Mouse (Mus musculus): ENCODE data around the gene Tprkb. TPM values are rescaled to one million over a fixed set of nuclear protein-coding genes. Genes with fewer than 3 reads are reported as not detected.
"Not testable (repeated sequence)": the region's sequence is repeated elsewhere in the genome, so short reads cannot be mapped to it uniquely, and the experiment has no call there.

The Tprkb gene
- polyA plus RNA-seq, 1 experiment from 2014 or later: 47.6 TPM

- no peaks in the 10 kb centered on the region for H3K9me3 ChIP-seq (replicated peaks)
- 91% methylated on average over 4 of the region's 4 CpGs for WGBS
- peaks cover 15% of the 10 kb centered on the region for H3K4me1 ChIP-seq
- no peak overlapping the region for H3K4me3 ChIP-seq
- no peak for ATAC-seq
- H3K9ac ChIP-seq: no peak overlapping the region
- peaks cover 24% of the 10 kb centered on the region for H3K36me3 ChIP-seq (ENCODE audit: poor library complexity, severe bottlenecking)
- H3K27me3 ChIP-seq: no peaks in the 10 kb centered on the region
- no peak overlapping the region for H3K4me2 ChIP-seq
- no peak overlapping the region for H3K27ac ChIP-seq
Observed at GRCm38 (mm10) chr6:85919401-85919800, 7.7 kb downstream of the Tprkb start.

GRCm38 (mm10) chr6:85923643-85924042 lies 12.0 kb downstream of the Tprkb start:
- no peak overlapping the region for H3K4me2 ChIP-seq
- no peak overlapping the region for H3K27ac ChIP-seq
- ATAC-seq: no peak
- no peak overlapping the region for H3K4me3 ChIP-seq
- no peak overlapping the region for H3K9ac ChIP-seq
- 92% methylated on average over 1 of the region's 1 CpGs for WGBS
- peaks cover 63% of the 10 kb centered on the region for H3K36me3 ChIP-seq (ENCODE audit: poor library complexity, severe bottlenecking)
- no peaks in the 10 kb centered on the region for H3K4me1 ChIP-seq
- H3K9me3 ChIP-seq (replicated peaks): no peaks in the 10 kb centered on the region
- H3K27me3 ChIP-seq: no peaks in the 10 kb centered on the region

- H3K36me3 ChIP-seq (ENCODE audit: poor library complexity, severe bottlenecking): peaks cover 79% of the 10 kb centered on the region
- no peak for ATAC-seq
Observed at GRCm38 (mm10) chr6:85926709-85927108, 15.0 kb downstream of the Tprkb start.

GRCm38 (mm10) chr6:85927476-85928464 lies 16.1 kb downstream of the Tprkb start:
- Histone ChIP-seq H3K4me3 (no peak overlapping the region), H3K27ac (no peak overlapping the region), H3K4me1 (no peaks in the 10 kb centered on the region), H3K9me3 (replicated peaks) (no peaks in the 10 kb centered on the region), H3K36me3 (ENCODE audit: poor library complexity, severe bottlenecking) (peaks cover 75% of the 10 kb centered on the region), H3K9ac (no peak overlapping the region), H3K27me3 (no peaks in the 10 kb centered on the region), H3K4me2 (no peak overlapping the region)
- no peak for ATAC-seq
- WGBS: 91% methylated on average over 9 of the region's 9 CpGs

More at GRCm38 (mm10) chr6:85926709-85927108, 15.0 kb downstream of the Tprkb start:
- no peaks in the 10 kb centered on the region for H3K4me1 ChIP-seq
- no peak overlapping the region for H3K4me2 ChIP-seq
- 91% methylated on average over 1 of the region's 1 CpGs for WGBS
- no peak overlapping the region for H3K27ac ChIP-seq
- no peak overlapping the region for H3K4me3 ChIP-seq
- no peak overlapping the region for H3K9ac ChIP-seq
- H3K27me3 ChIP-seq: no peaks in the 10 kb centered on the region
- no peaks in the 10 kb centered on the region for H3K9me3 ChIP-seq (replicated peaks)

- 92% methylated on average over 1 of the region's 1 CpGs for WGBS
- Histone ChIP-seq H3K36me3 (ENCODE audit: poor library complexity, severe bottlenecking) (peaks cover 70% of the 10 kb centered on the region), H3K27ac (no peak overlapping the region)
Observed at GRCm38 (mm10) chr6:85929312-85929711, 17.6 kb downstream of the Tprkb start.

GRCm38 (mm10) chr6:85934047-85934446 lies 22.4 kb downstream of the Tprkb start:
- Histone ChIP-seq H3K4me3 (no peak overlapping the region), H3K27me3 (no peaks in the 10 kb centered on the region), H3K4me2 (no peak overlapping the region), H3K4me1 (peaks cover 3% of the 10 kb centered on the region; the same call in 1 of the 2 replicates), H3K9ac (no peak overlapping the region), H3K36me3 (ENCODE audit: poor library complexity, severe bottlenecking) (peaks cover 27% of the 10 kb centered on the region), H3K27ac (no peak overlapping the region), H3K9me3 (replicated peaks) (no peaks in the 10 kb centered on the region)
- no peak for ATAC-seq
- 90% methylated on average over 8 of the region's 8 CpGs for WGBS

More at GRCm38 (mm10) chr6:85929312-85929711, 17.6 kb downstream of the Tprkb start:
- Histone ChIP-seq H3K9me3 (replicated peaks) (no peaks in the 10 kb centered on the region), H3K4me1 (no peaks in the 10 kb centered on the region), H3K4me3 (no peak overlapping the region), H3K9ac (no peak overlapping the region), H3K4me2 (no peak overlapping the region), H3K27me3 (no peaks in the 10 kb centered on the region)
- ATAC-seq: no peak

GRCm38 (mm10) chr6:85935646-85936045 lies 24.0 kb downstream of the Tprkb start:
- Histone ChIP-seq H3K4me3 (no peak overlapping the region), H3K36me3 (ENCODE audit: poor library complexity, severe bottlenecking) (peaks cover 11% of the 10 kb centered on the region), H3K9me3 (replicated peaks) (no peaks in the 10 kb centered on the region), H3K27me3 (no peaks in the 10 kb centered on the region), H3K27ac (no peak overlapping the region), H3K4me1 (peaks cover 3% of the 10 kb centered on the region; the same call in 1 of the 2 replicates), H3K4me2 (no peak overlapping the region), H3K9ac (no peak overlapping the region)
- ATAC-seq: no peak
- 69% methylated on average over 3 of the region's 3 CpGs for WGBS

- WGBS: 2% methylated on average over 49 of the region's 50 CpGs
Observed at GRCm38 (mm10) chr6:85936508-85937465, 25.1 kb downstream of the Tprkb start.

GRCm38 (mm10) chr6:85938701-85939100 lies 27.0 kb downstream of the Tprkb start:
- Histone ChIP-seq H3K36me3 (ENCODE audit: poor library complexity, severe bottlenecking) (peaks cover 23% of the 10 kb centered on the region), H3K27ac (no peak overlapping the region), H3K9me3 (replicated peaks) (no peaks in the 10 kb centered on the region), H3K9ac (no peak overlapping the region), H3K4me2 (no peak overlapping the region), H3K4me1 (peaks cover 3% of the 10 kb centered on the region; the same call in 1 of the 2 replicates), H3K4me3 (no peak overlapping the region), H3K27me3 (no peaks in the 10 kb centered on the region)
- no peak for ATAC-seq
- 87% methylated on average over 10 of the region's 10 CpGs for WGBS

More at GRCm38 (mm10) chr6:85936508-85937465, 25.1 kb downstream of the Tprkb start:
- ATAC-seq: peak; percentile 96
- Histone ChIP-seq H3K27ac (peak overlapping the region; percentile 49), H3K4me3 (peak overlapping the region; percentile 43), H3K4me2 (peak overlapping the region; percentile 61), H3K9ac (peak overlapping the region; percentile 59), H3K36me3 (ENCODE audit: poor library complexity, severe bottlenecking) (peaks cover 14% of the 10 kb centered on the region)
- H3K4me1 ChIP-seq; H3K9me3 ChIP-seq (replicated peaks); H3K27me3 ChIP-seq: not testable (repeated sequence)

- H3K9ac ChIP-seq: no peak overlapping the region
- no peaks in the 10 kb centered on the region for H3K9me3 ChIP-seq (replicated peaks)
- no peaks in the 10 kb centered on the region for H3K27me3 ChIP-seq
- H3K4me3 ChIP-seq: no peak overlapping the region
- H3K4me2 ChIP-seq: no peak overlapping the region
- no peak overlapping the region for H3K27ac ChIP-seq
- ATAC-seq: no peak
- WGBS: 96% methylated on average over 3 of the region's 3 CpGs
- H3K4me1 ChIP-seq: no peaks in the 10 kb centered on the region
- peaks cover 59% of the 10 kb centered on the region for H3K36me3 ChIP-seq (ENCODE audit: poor library complexity, severe bottlenecking)
Observed at GRCm38 (mm10) chr6:85942469-85942868, 30.8 kb downstream of the Tprkb start.

GRCm38 (mm10) chr6:85948549-85948948 lies 36.9 kb downstream of the Tprkb start:
- no peak for ATAC-seq
- H3K36me3 ChIP-seq (ENCODE audit: poor library complexity, severe bottlenecking): peaks cover 88% of the 10 kb centered on the region
- no peak overlapping the region for H3K4me3 ChIP-seq
- H3K4me1 ChIP-seq: no peaks in the 10 kb centered on the region
- 86% methylated on average over 6 of the region's 6 CpGs for WGBS
- no peaks in the 10 kb centered on the region for H3K9me3 ChIP-seq (replicated peaks)
- H3K27ac ChIP-seq: no peak overlapping the region
- H3K4me2 ChIP-seq: no peak overlapping the region
- no peaks in the 10 kb centered on the region for H3K27me3 ChIP-seq
- H3K9ac ChIP-seq: no peak overlapping the region
